Mouse (Mus musculus) liver, postnatal 0 days (tissue): ENCODE results near the gene Spin4. TPM values are rescaled to one million over a fixed set of nuclear protein-coding genes. Genes with fewer than 3 reads are reported as not detected.
A peak's percentile ranks its signal among the peaks of the same experiment; 100 is the strongest.

Experiments
- ATAC-seq: fragments of 200-750 bp; cut with Nextera tagmentation; 2 replicates; pipeline ENCODE4 v1.8.0; 2017; ENCODE audit warnings: mild to moderate bottlenecking, moderate library complexity
- DNase-seq: peaks from one replicate; pipeline ENCODE4 v3.0.0-alpha.2; 2016
- H3K27ac ChIP-seq: fragments of 300-500 bp; sonication (generic); 2 replicates; pipeline ENCODE4 v1.5.1; 2014; ENCODE audit warnings: antibody characterized with exemption, moderate library complexity, mild to moderate bottlenecking, low read depth
- H3K27me3 ChIP-seq: fragments of 300-500 bp; sonication (generic); 2 replicates; pipeline ENCODE4 v1.6.1; 2014; ENCODE audit warnings: low read length, control low read depth, mixed read lengths; ENCODE audit not compliant: insufficient read depth
- H3K36me3 ChIP-seq: fragments of 300-500 bp; sonication (generic); replicated peaks from 2 replicates; pipeline ENCODE4 v1.6.1; 2014; ENCODE audit warnings: mild to moderate bottlenecking, control low read depth, low read length, moderate library complexity, mixed read lengths; ENCODE audit not compliant: insufficient read depth
- H3K4me1 ChIP-seq: fragments of 300-500 bp; sonication (generic); 2 replicates; pipeline ENCODE4 v1.6.1; 2014; ENCODE audit warnings: antibody characterized with exemption, mild to moderate bottlenecking, control low read depth; ENCODE audit not compliant: insufficient read depth
- H3K4me2 ChIP-seq: fragments of 300-500 bp; sonication (generic); 2 replicates; pipeline ENCODE4 v1.6.1; 2014; ENCODE audit warnings: low read depth, mild to moderate bottlenecking, low read length, moderate library complexity, mixed read lengths
- H3K4me3 ChIP-seq: fragments of 300-500 bp; sonication (generic); 2 replicates; pipeline ENCODE4 v1.5.1; 2014; ENCODE audit warnings: low read depth, low read length
- H3K9ac ChIP-seq: fragments of 300-500 bp; sonication (generic); replicated peaks from 2 replicates; pipeline ENCODE4 v1.6.1; 2014; ENCODE audit warnings: mild to moderate bottlenecking, moderate library complexity
- H3K9me3 ChIP-seq: fragments of 300-500 bp; sonication (generic); 2 replicates; pipeline ENCODE4 v1.6.1; 2016; ENCODE audit warnings: mild to moderate bottlenecking, control low read depth, low read length, mixed read lengths
- CTCF ChIP-seq: sonication (generic); IDR thresholded peaks from 2 replicates; pipeline ENCODE4 v1.5.1; 2016; ENCODE audit warnings: antibody characterized with exemption, low read depth
- EP300 ChIP-seq: IDR thresholded peaks from 2 replicates; pipeline ENCODE4 v1.6.1; 2016; ENCODE audit warnings: antibody characterized with exemption, low read depth, mild to moderate bottlenecking
- WGBS: fragments of 180-500 bp; shearing (Covaris S2); extraction: QIAGEN DNeasy Blood & Tissue Kit; methylation state at CpG from one replicate; pipeline ENCODE4 v1.1.7; 2014; ENCODE audit not compliant: insufficient replicate concordance; 5-methylcytosine and 5-hydroxymethylcytosine counted together
- polyA plus RNA-seq: library from polyadenylated mRNA; unstranded; fragments of >200 nt; fragmentation: Nextera tagmentation; extraction: Ambion mirVana; gene quantifications from 2 replicates; pipeline ENCODE4 v1.2.1, GENCODE M21; 2015

Spin4 gene
- polyA plus RNA-seq: 0.64 and 0.81 TPM in 2 replicates

DNA sequence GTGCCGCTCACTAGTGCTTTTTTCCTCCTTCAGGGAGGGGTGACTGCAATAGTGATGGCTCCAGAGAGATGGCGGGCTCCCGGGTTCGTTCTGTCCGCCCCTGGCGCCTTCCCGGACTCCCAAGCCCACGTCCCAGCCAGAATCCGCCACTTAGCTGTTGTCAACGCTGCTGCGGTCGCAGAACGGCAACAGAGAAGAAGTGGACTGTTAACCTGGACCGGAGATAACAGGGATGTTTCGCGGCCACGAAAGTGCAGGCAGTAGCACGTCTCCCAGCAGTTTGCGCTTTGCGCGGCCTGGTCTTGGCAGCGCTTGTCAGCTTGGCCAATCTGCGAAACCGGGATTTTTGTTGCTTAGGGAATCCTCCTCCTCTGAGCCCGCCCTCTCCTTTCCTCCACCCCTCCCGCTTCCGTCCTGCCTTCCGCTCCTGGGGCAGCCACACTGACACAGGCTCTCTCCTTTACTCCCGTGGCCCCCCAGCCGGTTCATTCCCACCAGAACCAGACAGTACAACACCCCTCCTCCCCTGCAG is at the start of gene Spin4:
Gene Spin4 (minus strand): TSS at position 322 of the 532 bp plus-strand sequence.
- WGBS: 12% methylated on average over 20 of the region's 30 CpGs
- peak within 1 kb of the TSS; percentile 77 for H3K4me2 ChIP-seq
- TF ChIP-seq EP300: no peak
- no peak for TF ChIP-seq CTCF
- no peaks in the 10 kb centered on the region for H3K36me3 ChIP-seq
- H3K27ac ChIP-seq: peak within 1 kb of the TSS; percentile 64
- H3K27me3 ChIP-seq: no peaks in the 10 kb centered on the region
- H3K4me3 ChIP-seq: peak within 1 kb of the TSS; percentile 56
- peak; percentile 60 for DNase-seq
- peak; percentile 91 for ATAC-seq
- no peaks in the 10 kb centered on the region for H3K4me1 ChIP-seq
- no peaks in the 10 kb centered on the region for H3K9me3 ChIP-seq
- peak within 1 kb of the TSS; percentile 46 for H3K9ac ChIP-seq

DNA sequence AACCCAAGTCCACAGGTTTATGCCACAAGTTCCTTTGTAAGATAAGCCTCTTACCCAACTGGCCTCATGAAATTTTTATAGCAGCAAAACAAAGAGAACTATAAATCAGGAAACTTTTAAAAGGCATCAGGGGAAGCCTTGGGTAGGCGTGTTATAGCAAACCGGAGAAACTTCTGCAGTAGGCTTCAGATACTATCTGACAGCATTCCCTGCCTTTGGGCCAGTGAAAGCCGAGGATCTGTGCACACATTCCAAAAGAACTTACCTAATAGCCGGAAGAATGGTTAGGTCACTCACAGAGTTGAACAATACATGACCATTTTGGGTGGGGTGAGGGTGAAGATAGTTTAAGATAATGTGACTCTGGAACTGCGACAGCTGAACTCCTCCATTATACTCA is 1.4 kb upstream of the Spin4 start:
- H3K4me1 ChIP-seq: no peaks in the 10 kb centered on the region
- DNase-seq (no peak), ATAC-seq (no peak)
- H3K9me3 ChIP-seq: no peaks in the 10 kb centered on the region
- H3K27ac ChIP-seq: no peak overlapping the region
- TF ChIP-seq EP300 (no peak), CTCF (no peak)
- no peak overlapping the region for H3K4me3 ChIP-seq
- no peak overlapping the region for H3K9ac ChIP-seq
- no peaks in the 10 kb centered on the region for H3K36me3 ChIP-seq
- H3K4me2 ChIP-seq: no peak overlapping the region
- no peaks in the 10 kb centered on the region for H3K27me3 ChIP-seq
- WGBS: 61% methylated on average over 5 of the region's 5 CpGs

DNA sequence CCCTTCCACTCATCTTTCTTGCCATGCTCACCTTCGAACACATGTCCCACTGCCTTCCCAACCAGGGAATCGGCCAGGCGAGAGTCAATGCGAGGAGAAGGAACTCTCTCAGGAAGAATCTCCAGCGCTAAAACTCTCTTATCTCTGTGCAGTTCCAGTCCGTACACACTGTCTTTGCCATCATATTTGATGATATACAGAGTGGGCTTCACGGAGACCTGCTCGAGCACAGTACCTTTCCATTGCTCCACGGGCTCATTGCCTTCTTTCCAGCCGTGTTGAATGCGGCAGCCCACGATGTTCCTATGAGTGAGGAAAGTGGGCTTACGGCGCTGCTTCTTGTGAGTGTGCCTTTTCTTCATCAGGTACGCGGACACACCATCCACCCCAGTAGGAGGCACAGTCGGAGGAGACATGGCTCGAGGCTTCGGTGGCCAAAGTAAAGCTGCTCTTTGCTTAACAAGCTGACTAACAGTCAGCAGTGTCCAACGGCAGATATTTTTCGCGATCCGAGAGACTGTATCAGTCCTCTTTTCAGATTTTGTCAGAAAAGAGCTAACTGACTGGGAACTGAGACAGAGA is 612 bp downstream of the Spin4 start:
- 22% methylated on average over 23 of the region's 23 CpGs for WGBS
- H3K9me3 ChIP-seq: no peaks in the 10 kb centered on the region
- H3K36me3 ChIP-seq: no peaks in the 10 kb centered on the region
- H3K27ac ChIP-seq: peak overlapping the region; percentile 64; the same call in 1 of the 2 replicates
- no peaks in the 10 kb centered on the region for H3K27me3 ChIP-seq
- H3K4me2 ChIP-seq: peak overlapping the region; percentile 77
- ATAC-seq (peak; percentile 37; the same call in 1 of the 2 replicates), DNase-seq (no peak)
- H3K4me3 ChIP-seq: peak overlapping the region; percentile 56
- TF ChIP-seq EP300 (no peak), CTCF (no peak)
- peak overlapping the region; percentile 46 for H3K9ac ChIP-seq
- H3K4me1 ChIP-seq: no peaks in the 10 kb centered on the region

DNA sequence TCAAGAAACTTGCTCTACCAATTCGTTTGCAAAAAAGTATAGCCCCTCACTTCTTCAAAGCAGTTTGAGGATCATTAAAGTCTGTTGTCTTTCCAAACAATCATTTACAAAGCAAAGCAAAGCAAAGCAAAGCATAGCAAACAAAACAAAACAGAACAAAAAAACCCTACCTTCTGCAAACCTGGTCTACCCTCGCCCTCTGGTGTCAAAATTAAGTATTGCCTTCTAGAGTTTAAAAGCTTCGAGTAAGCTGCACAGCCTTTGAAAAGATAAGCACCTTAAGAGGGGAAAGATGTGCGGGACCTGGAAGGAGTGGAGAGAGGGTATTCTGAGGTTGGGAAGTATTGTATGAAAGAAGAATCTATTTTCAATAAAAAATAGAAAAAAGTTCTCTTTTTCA is 14.4 kb downstream of the Spin4 start:
- ATAC-seq (no peak), DNase-seq (no peak)
- H3K4me2 ChIP-seq: no peak overlapping the region
- no peaks in the 10 kb centered on the region for H3K36me3 ChIP-seq
- H3K9ac ChIP-seq: no peak overlapping the region
- peak; percentile 68 for TF ChIP-seq CTCF
- TF ChIP-seq EP300: no peak
- H3K27me3 ChIP-seq: no peaks in the 10 kb centered on the region
- no peaks in the 10 kb centered on the region for H3K9me3 ChIP-seq
- H3K4me3 ChIP-seq: no peak overlapping the region
- H3K4me1 ChIP-seq: no peaks in the 10 kb centered on the region
- no peak overlapping the region for H3K27ac ChIP-seq
- WGBS: 12% methylated on average over 4 of the region's 4 CpGs

DNA sequence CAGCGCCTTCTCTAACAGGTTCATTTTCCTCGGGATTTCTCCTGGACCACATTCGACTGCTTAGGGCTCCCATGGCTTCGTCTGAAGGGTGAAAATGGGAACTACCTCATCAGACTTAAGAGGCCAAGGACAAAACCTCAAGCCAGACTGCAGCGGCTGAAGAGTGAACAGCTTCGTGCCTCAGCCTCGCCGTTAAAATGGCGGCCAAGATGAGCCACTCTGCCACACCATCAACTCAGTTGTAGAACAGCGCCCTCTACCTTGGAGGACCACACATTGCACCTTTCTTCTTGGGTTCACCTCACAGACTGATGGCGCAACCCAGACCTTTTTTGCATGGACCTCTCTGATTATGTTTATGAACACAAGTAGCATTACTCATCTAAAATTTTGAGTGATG is 27.6 kb downstream of the Spin4 start:
- Histone ChIP-seq H3K9ac (no peak overlapping the region), H3K27ac (no peak overlapping the region), H3K4me3 (no peak overlapping the region), H3K36me3 (no peaks in the 10 kb centered on the region), H3K9me3 (no peaks in the 10 kb centered on the region), H3K4me1 (no peaks in the 10 kb centered on the region), H3K27me3 (no peaks in the 10 kb centered on the region), H3K4me2 (no peak overlapping the region)
- DNase-seq (no peak), ATAC-seq (no peak)
- WGBS: 86% methylated on average over 11 of the region's 11 CpGs
- TF ChIP-seq EP300: no peak
- TF ChIP-seq CTCF: peak; percentile 37

DNA sequence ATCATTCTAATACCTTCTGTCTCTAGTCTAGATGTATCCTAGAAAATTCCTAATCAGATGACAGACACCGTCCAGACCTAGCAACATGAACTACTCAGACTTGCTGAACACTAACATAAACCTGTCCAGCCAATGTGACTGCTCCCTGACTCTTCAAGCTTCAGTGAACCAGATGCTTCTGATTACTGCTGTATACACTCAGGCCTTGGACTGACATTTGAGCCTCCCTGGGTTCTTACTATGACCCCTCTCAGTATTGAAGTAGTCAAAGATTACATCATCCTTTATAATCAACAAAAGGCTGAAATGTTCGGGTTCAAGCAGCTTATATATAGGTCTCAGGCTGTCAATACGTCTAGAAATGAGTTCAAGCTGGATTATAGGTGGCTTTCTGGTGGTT is 32.4 kb downstream of the Spin4 start:
- H3K9me3 ChIP-seq: no peaks in the 10 kb centered on the region
- no peak overlapping the region for H3K4me2 ChIP-seq
- 70% methylated on average over 3 of the region's 3 CpGs for WGBS
- H3K4me1 ChIP-seq: no peaks in the 10 kb centered on the region
- H3K27me3 ChIP-seq: no peaks in the 10 kb centered on the region
- ATAC-seq (no peak), DNase-seq (no peak)
- H3K36me3 ChIP-seq: no peaks in the 10 kb centered on the region
- H3K9ac ChIP-seq: no peak overlapping the region
- H3K27ac ChIP-seq: no peak overlapping the region
- TF ChIP-seq CTCF (no peak), EP300 (no peak)
- H3K4me3 ChIP-seq: no peak overlapping the region
